8 mouse cellular contexts compared by ENCODE assay signal in the genomic region with DNA sequence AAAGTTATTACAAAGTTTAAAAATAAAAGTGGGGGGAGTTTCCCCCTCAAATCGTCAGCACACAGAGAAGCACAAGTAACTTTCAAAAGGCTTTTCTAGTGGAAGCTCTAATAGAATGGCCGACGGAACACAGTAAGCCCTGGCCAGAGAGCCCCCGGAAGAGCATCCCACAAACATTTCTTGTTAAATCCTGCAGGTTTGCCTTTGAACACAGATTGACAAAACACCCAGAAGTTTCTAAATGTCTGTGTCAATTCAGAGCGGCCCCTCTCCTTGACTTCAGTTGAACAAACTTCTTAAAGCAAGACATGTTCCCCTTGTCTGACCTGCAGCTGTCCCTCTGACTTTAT. TPM values are rescaled to one million over a fixed set of nuclear protein-coding genes. Genes with fewer than 3 reads are reported as not detected.
A peak's percentile ranks its signal among the peaks of the same experiment; 100 is the strongest.
DNase-seq lines count a peak whose midpoint lies in the region; ATAC-seq lines count a peak whose summit lies in the region.

No protein-coding gene starts in this region.

- H3K36me3 ChIP-seq in kidney, embryonic 15.5 days, result no peaks in the 10 kb centered on the region
- H3K36me3 ChIP-seq in embryonic facial prominence, embryonic 14.5 days (ENCODE audit: control insufficient read depth, insufficient read depth, low read length), result peaks cover 23% of the 10 kb centered on the region
- H3K36me3 ChIP-seq in hindbrain, embryonic 16.5 days (ENCODE audit: control insufficient read depth, insufficient read depth, low read length), result no peaks in the 10 kb centered on the region
- no peaks in the 10 kb centered on the region for H3K36me3 ChIP-seq in midbrain, embryonic 16.5 days (ENCODE audit: control insufficient read depth, insufficient read depth, low read length)

- peak overlapping the region; percentile 89 for H3K27ac ChIP-seq in kidney, embryonic 15.5 days
- peak overlapping the region; percentile 99 for H3K27ac ChIP-seq in embryonic facial prominence, embryonic 14.5 days (replicated peaks; ENCODE audit: low read depth, low read length)
- peak overlapping the region; percentile 91 for H3K27ac ChIP-seq in hindbrain, embryonic 16.5 days (ENCODE audit: low read depth, low read length)
- H3K27ac ChIP-seq in midbrain, embryonic 16.5 days (ENCODE audit: low read length), result 0 out of 2 replicates have a peak overlapping the region, but pooled peaks have one; percentile 59

- DNase-seq in kidney, postnatal 36 days, result no peak
- DNase-seq in embryonic facial prominence, embryonic 14.5 days (ENCODE audit: low spot score), result no peak
- DNase-seq in adrenal gland, adult 18-20 months (ENCODE audit: low spot score in 2 of 2), result no peak
- no peak for DNase-seq in cerebellum, adult 18-20 months
- no peak for DNase-seq in adrenal gland, postnatal 25 days

- WGBS in kidney, embryonic 15.5 days, result 2% methylated on average over 5 of the region's 5 CpGs
- WGBS in embryonic facial prominence, embryonic 14.5 days, result 7% methylated on average over 5 of the region's 5 CpGs
- 5% methylated on average over 5 of the region's 5 CpGs for WGBS in hindbrain, embryonic 16.5 days
- WGBS in midbrain, embryonic 16.5 days, result under 1% methylated on average over 5 of the region's 5 CpGs

- no peak for ATAC-seq in kidney, embryonic 15.5 days (replicated peaks; ENCODE audit: low FRiP score)
- no peak for ATAC-seq in embryonic facial prominence, embryonic 14.5 days (ENCODE audit: low read depth)
- ATAC-seq in hindbrain, embryonic 16.5 days, result no peak
- ATAC-seq in midbrain, embryonic 16.5 days, result no peak

- H3K9ac ChIP-seq in kidney, embryonic 15.5 days, result peak overlapping the region; percentile 73
- H3K9ac ChIP-seq in embryonic facial prominence, embryonic 14.5 days (ENCODE audit: low read depth, low read length), result peak overlapping the region; percentile 98
- H3K9ac ChIP-seq in hindbrain, embryonic 16.5 days (ENCODE audit: low read depth, low read length), result peak overlapping the region; percentile 93
- peak overlapping the region; percentile 68 for H3K9ac ChIP-seq in midbrain, embryonic 16.5 days (ENCODE audit: low read depth, low read length)

- no peaks in the 10 kb centered on the region for H3K9me3 ChIP-seq in kidney, embryonic 15.5 days (replicated peaks)
- no peaks in the 10 kb centered on the region for H3K9me3 ChIP-seq in embryonic facial prominence, embryonic 14.5 days (ENCODE audit: control insufficient read depth, low read length)
- no peaks in the 10 kb centered on the region for H3K9me3 ChIP-seq in hindbrain, embryonic 16.5 days (ENCODE audit: control insufficient read depth, low read length)
- H3K9me3 ChIP-seq in midbrain, embryonic 16.5 days (replicated peaks; ENCODE audit: control insufficient read depth, low read length, poor library complexity, severe bottlenecking), result no peaks in the 10 kb centered on the region

- peaks cover 11% of the 10 kb centered on the region; the same call in 1 of the 2 replicates for H3K27me3 ChIP-seq in kidney, embryonic 15.5 days
- H3K27me3 ChIP-seq in embryonic facial prominence, embryonic 14.5 days (replicated peaks; ENCODE audit: control insufficient read depth, insufficient read depth, low read length), result peaks cover 23% of the 10 kb centered on the region; the same call in 1 of the 2 replicates
- no peaks in the 10 kb centered on the region; the same call in 1 of the 2 replicates for H3K27me3 ChIP-seq in hindbrain, embryonic 16.5 days (replicated peaks; ENCODE audit: control insufficient read depth, insufficient read depth, low read length)
- peaks cover 11% of the 10 kb centered on the region for H3K27me3 ChIP-seq in midbrain, embryonic 16.5 days (ENCODE audit: control insufficient read depth, insufficient read depth, low read depth, low read length)

- peak overlapping the region; percentile 76 for H3K4me2 ChIP-seq in kidney, embryonic 15.5 days
- peak overlapping the region; percentile 90 for H3K4me2 ChIP-seq in embryonic facial prominence, embryonic 14.5 days (ENCODE audit: low read depth, low read length)
- peak overlapping the region; percentile 71 for H3K4me2 ChIP-seq in hindbrain, embryonic 16.5 days (ENCODE audit: low read length)
- peak overlapping the region; percentile 62 for H3K4me2 ChIP-seq in midbrain, embryonic 16.5 days (ENCODE audit: low read length)

- H3K4me1 ChIP-seq in kidney, embryonic 15.5 days, result peaks cover 32% of the 10 kb centered on the region
- H3K4me1 ChIP-seq in embryonic facial prominence, embryonic 14.5 days (ENCODE audit: control insufficient read depth, insufficient read depth, low read length), result peaks cover 9% of the 10 kb centered on the region; the same call in 1 of the 2 replicates
- peaks cover 3% of the 10 kb centered on the region for H3K4me1 ChIP-seq in hindbrain, embryonic 16.5 days (ENCODE audit: control insufficient read depth, insufficient read depth, low read depth, low read length)
- H3K4me1 ChIP-seq in midbrain, embryonic 16.5 days (ENCODE audit: control insufficient read depth, insufficient read depth, low read length), result peaks cover 9% of the 10 kb centered on the region

- H3K4me3 ChIP-seq in kidney, embryonic 15.5 days (replicated peaks), result peak overlapping the region; percentile 59
- peak overlapping the region; percentile 73 for H3K4me3 ChIP-seq in embryonic facial prominence, embryonic 14.5 days (ENCODE audit: low read depth, low read length)
- peak overlapping the region; percentile 75 for H3K4me3 ChIP-seq in hindbrain, embryonic 16.5 days (ENCODE audit: low read length)
- H3K4me3 ChIP-seq in midbrain, embryonic 16.5 days (ENCODE audit: low read depth, low read length), result peak overlapping the region; percentile 34

RNA-seq across cellular contexts. Expression of a gene that starts 3.4 kb away (rescaled TPM):
- polyA plus RNA-seq in kidney, embryonic 15.5 days (2015; fragmentation: Nextera tagmentation; extraction: Ambion mirVana), result 118 and 130 TPM in 2 replicates
- 46.3 and 51.5 TPM in 2 replicates for polyA plus RNA-seq in embryonic facial prominence, embryonic 14.5 days (2014; fragmentation: Nextera tagmentation; extraction: Ambion mirVana)
- polyA plus RNA-seq in hindbrain, embryonic 16.5 days (2015; fragmentation: Nextera tagmentation; extraction: Ambion mirVana), result 182 and 183 TPM in 2 replicates
- 34.6 and 35.5 TPM in 2 replicates for polyA plus RNA-seq in midbrain, embryonic 16.5 days (2015; fragmentation: Nextera tagmentation; extraction: Ambion mirVana)
- total RNA-seq in adrenal gland, adult 18-20 months (2021), result 10 to 100 TPM; 31.2 to 49.4 TPM
- 71.4 and 73.6 TPM in 2 replicates for total RNA-seq in adrenal gland, postnatal 25 days (2021)
